Comparison of ENCODE assay signal across 27 mouse cellular contexts in the genomic region with DNA sequence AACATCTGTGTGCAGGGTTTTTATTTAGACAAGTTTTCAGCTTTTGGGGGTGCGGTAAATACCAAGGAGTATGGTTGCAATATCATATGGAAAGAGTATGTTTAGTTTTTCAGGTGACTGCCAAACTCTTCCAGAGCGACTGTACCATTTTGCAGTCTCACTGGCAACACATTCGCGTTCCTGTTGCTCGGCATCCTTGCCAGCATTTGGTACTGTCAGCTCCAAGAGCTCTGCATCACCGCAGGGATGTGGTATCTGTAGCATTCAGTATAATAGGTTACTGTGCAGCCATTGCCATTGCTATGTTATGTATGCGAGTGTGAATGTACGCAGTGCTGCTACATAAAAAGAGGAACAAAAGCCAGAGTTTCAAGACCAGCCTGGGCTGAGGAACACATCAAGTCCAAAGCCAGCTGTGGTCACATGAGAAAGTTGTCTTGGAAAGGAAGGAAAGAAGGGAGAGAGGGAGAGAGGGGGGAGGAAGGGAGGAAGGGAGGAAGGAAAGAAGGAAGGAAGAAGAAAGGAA. TPM values are rescaled to one million over a fixed set of nuclear protein-coding genes. Genes with fewer than 3 reads are reported as not detected.
DNase-seq lines count a peak whose midpoint lies in the region; ATAC-seq lines count a peak whose summit lies in the region.
"Had no signal": no experiment of that assay in that cellular context is flagged by ENCODE, and none has a peak within 500 bp of the region (broad histone marks: within the 10 kb centered on the region; RNA-seq: fewer than 3 reads in every experiment).

No protein-coding gene starts in this region.

- no peaks in the 10 kb centered on the region for H3K36me3 ChIP-seq in embryonic facial prominence, embryonic 10.5 days (replicated peaks)
- H3K36me3 ChIP-seq: embryonic facial prominence, embryonic 13.5 days; heart, embryonic 12.5 days; hindbrain, embryonic 12.5 days; liver, embryonic 13.5 days had no signal

- whole genome bisulfite sequencing in embryonic facial prominence, embryonic 10.5 days: 78% methylated on average over 8 of the region's 8 CpGs

- peaks cover 71% of the 10 kb centered on the region for H3K27me3 ChIP-seq in embryonic facial prominence, embryonic 10.5 days (replicated peaks; ENCODE audit: low read depth, poor library complexity, severe bottlenecking)

- peaks cover 9% of the 10 kb centered on the region for H3K4me1 ChIP-seq in embryonic facial prominence, embryonic 10.5 days
- H3K4me1 ChIP-seq: heart, embryonic 12.5 days; liver, embryonic 13.5 days had no signal

- peak; percentile 66 for ATAC-seq in granulocyte monocyte progenitor cell, adult 5-6 weeks (replicated peaks; ENCODE audit: poor library complexity, severe bottlenecking)
- ATAC-seq: forebrain, embryonic 14.5 days; intestine, postnatal 0 days had no signal

- no peaks in the 10 kb centered on the region for H3K9me3 ChIP-seq in embryonic facial prominence, embryonic 10.5 days
- H3K9me3 ChIP-seq: embryonic facial prominence, embryonic 13.5 days; heart, embryonic 12.5 days; hindbrain, embryonic 12.5 days; liver, embryonic 13.5 days had no signal

- peak; percentile 48 for DNase-seq in cerebellum, adult 9-10 months
- DNase-seq in cerebellum, adult 11 months: no peak
- peak; percentile 48 for DNase-seq in right cerebral cortex, postnatal 25 days
- no peak for DNase-seq in right cerebral cortex, postnatal 4 days
- DNase-seq in embryonic facial prominence, embryonic 10.5 days (ENCODE audit: low spot score): no peak
- DNase-seq in natural killer cell, adult 2 months (ENCODE audit: low spot score in 2 of 2): no peak
- DNase-seq: adrenal gland, postnatal 10 days; B cell, adult 2 months; gastrocnemius, postnatal 10 days; heart, adult 18-20 months; heart, postnatal 10 days; kidney, postnatal 25 days; liver, embryonic 13.5 days; lung, adult 2 months; lung, postnatal 14 days; midbrain, embryonic 14.5 days; thymus, adult 2 months had no signal

- no peak overlapping the region for H3K27ac ChIP-seq in embryonic facial prominence, embryonic 10.5 days (replicated peaks)
- H3K27ac ChIP-seq: embryonic facial prominence, embryonic 13.5 days; hindbrain, embryonic 12.5 days; liver, embryonic 13.5 days; stomach, postnatal 0 days had no signal

- H3K4me3 ChIP-seq in embryonic facial prominence, embryonic 10.5 days: no peak overlapping the region
- H3K4me3 ChIP-seq: embryonic facial prominence, embryonic 13.5 days; heart, embryonic 12.5 days; hindbrain, embryonic 12.5 days; layer of hippocampus, adult 2 months; liver, embryonic 13.5 days had no signal

RNA-seq across cellular contexts. Expression of a gene that starts 2.4 kb away (rescaled TPM):
- total RNA-seq in granulocyte monocyte progenitor cell, adult 5-6 weeks (2014; fragmentation: Nextera tagmentation): not detected in 2 replicates
- not detected in 2 replicates for total RNA-seq in granulocyte monocyte progenitor cell, adult 5-6 weeks (2017)
- 0.10 and 0.11 TPM in 2 replicates for polyA plus RNA-seq in embryonic facial prominence, embryonic 10.5 days (2016; fragmentation: Nextera tagmentation; extraction: Ambion mirVana)
- total RNA-seq: heart, adult 18-20 months; heart, postnatal 10 days; megakaryocyte-erythroid progenitor cell, adult 5-6 weeks had no signal
- polyA plus RNA-seq: embryonic facial prominence, embryonic 13.5 days; heart, embryonic 12.5 days; kidney, embryonic 14.5 days; liver, embryonic 13.5 days; lung, adult 2 months had no signal

RNA-seq across cellular contexts. Expression of a gene that starts 9.5 kb away (rescaled TPM):
- 0.32 TPM in 1 of 2 replicates, not detected in the other for total RNA-seq in granulocyte monocyte progenitor cell, adult 5-6 weeks (2014; fragmentation: Nextera tagmentation)
- 0.46 TPM in 1 of 2 replicates, not detected in the other for total RNA-seq in granulocyte monocyte progenitor cell, adult 5-6 weeks (2017)
- 0.09 and 0.15 TPM in 2 replicates for polyA plus RNA-seq in embryonic facial prominence, embryonic 10.5 days (2016; fragmentation: Nextera tagmentation; extraction: Ambion mirVana)
- polyA plus RNA-seq: heart, embryonic 12.5 days had no signal

RNA-seq across cellular contexts. Expression of a gene that starts 33.6 kb away (rescaled TPM):
- not detected in 2 replicates for total RNA-seq in granulocyte monocyte progenitor cell, adult 5-6 weeks (2014; fragmentation: Nextera tagmentation)
- total RNA-seq in granulocyte monocyte progenitor cell, adult 5-6 weeks (2017): not detected in 2 replicates
- polyA plus RNA-seq in embryonic facial prominence, embryonic 10.5 days (2016; fragmentation: Nextera tagmentation; extraction: Ambion mirVana): 1.2 and 1.4 TPM in 2 replicates
- total RNA-seq: megakaryocyte-erythroid progenitor cell, adult 5-6 weeks had no signal

RNA-seq across cellular contexts. Expression of a gene that starts 44.9 kb away (rescaled TPM):
- 10.2 and 16.0 TPM in 2 replicates for total RNA-seq in granulocyte monocyte progenitor cell, adult 5-6 weeks (2014; fragmentation: Nextera tagmentation)
- 13.8 and 16.2 TPM in 2 replicates for total RNA-seq in granulocyte monocyte progenitor cell, adult 5-6 weeks (2017)
- 10.2 and 11.1 TPM in 2 replicates for polyA plus RNA-seq in embryonic facial prominence, embryonic 10.5 days (2016; fragmentation: Nextera tagmentation; extraction: Ambion mirVana)

Comparison
In these comparisons a context has a peak if more than half of its experiments do, and no peak if none do; other contexts are left out.
1. DNase-seq: peak in cerebellum, adult 9-10 months (single experiment) and right cerebral cortex, postnatal 25 days (single experiment); none in cerebellum, adult 11 months (single experiment), right cerebral cortex, postnatal 4 days (single experiment), embryonic facial prominence, embryonic 10.5 days (single experiment) and natural killer cell, adult 2 months (0 of 2).